Mouse (Mus musculus): Measurements from ENCODE around the gene Gucy2d.

Gene Gucy2d

GRCm38 (mm10) chr7:98447585-98448308, 7.5 kb downstream of the Gucy2d start:
- DNase-seq, result peak in 1 of 2 experiments; percentile 23

- DNase-seq, result no peak
Observed at GRCm38 (mm10) chr7:98448309-98448630, 8.1 kb downstream of the Gucy2d start.

- DNase-seq, result no peak
Observed at GRCm38 (mm10) chr7:98449696-98450095, 9.5 kb downstream of the Gucy2d start.

GRCm38 (mm10) chr7:98454397-98455120, 14.3 kb downstream of the Gucy2d start:
- no peak for DNase-seq

- DNase-seq, result no peak
Observed at GRCm38 (mm10) chr7:98460319-98460718, 20.1 kb downstream of the Gucy2d start.

GRCm38 (mm10) chr7:98469089-98469488, 28.9 kb downstream of the Gucy2d start:
- DNase-seq, result no peak

- no peak for DNase-seq
Observed at GRCm38 (mm10) chr7:98472529-98472928, 32.3 kb downstream of the Gucy2d start.

- DNase-seq, result no peak
Observed at GRCm38 (mm10) chr7:98474558-98474957, 34.3 kb downstream of the Gucy2d start.

- DNase-seq, result peak; percentile 62
Observed at GRCm38 (mm10) chr7:98477153-98477552, 36.9 kb downstream of the Gucy2d start.

GRCm38 (mm10) chr7:98480481-98480880, 40.3 kb downstream of the Gucy2d start:
- DNase-seq, result no peak

- DNase-seq, result peak; percentile 81 to 87
Observed at GRCm38 (mm10) chr7:98481066-98481734, 41.0 kb downstream of the Gucy2d start.

GRCm38 (mm10) chr7:98481861-98482260, 41.6 kb downstream of the Gucy2d start:
- DNase-seq, result no peak

GRCm38 (mm10) chr7:98482551-98483267, 42.5 kb downstream of the Gucy2d start:
- DNase-seq, result no peak

- DNase-seq, result no peak
Observed at GRCm38 (mm10) chr7:98483268-98483607, 43.0 kb downstream of the Gucy2d start.

GRCm38 (mm10) chr7:98484878-98485277, 44.7 kb downstream of the Gucy2d start:
- no peak for DNase-seq

GRCm38 (mm10) chr7:98485508-98485907, 45.3 kb downstream of the Gucy2d start:
- no peak for DNase-seq

- no peak for DNase-seq
Observed at GRCm38 (mm10) chr7:98486471-98486917, 46.3 kb downstream of the Gucy2d start.

- DNase-seq, result no peak
Observed at GRCm38 (mm10) chr7:98487202-98487980, 47.2 kb downstream of the Gucy2d start.

- DNase-seq, result no peak
Observed at GRCm38 (mm10) chr7:98488398-98489130, 48.3 kb downstream of the Gucy2d start.

- DNase-seq, result no peak
Observed at GRCm38 (mm10) chr7:98489131-98489530, 48.9 kb downstream of the Gucy2d start, which contains the start of gene Lrrc32. Gene Lrrc32, plus strand, starts transcription at chr7:98489283.

- DNase-seq, result peak; percentile 53 to 65
Observed at GRCm38 (mm10) chr7:98489623-98490084, 49.4 kb downstream of the Gucy2d start.

Measured in cerebellum, postnatal 36 days (tissue).